Mouse (Mus musculus) mouse trophoblast stem cell (cell line): ENCODE measurements at regions not wholly inside any gene's neighbourhood (a gene's known extent, or its start where the extent isn't known, plus 50 kb on each side); places are given as distances from the start of the nearest gene placed in this dataset.

Source experiments
- in situ Hi-C, 2 experiments: fragments of 300-500 bp; cut with MseI, MboI; formaldehyde crosslinking; loops; 2 replicates in 1 of 2; 3 replicates in 1 of 2; pipeline ENCODE4 v1.15.1; 2025

DNA sequence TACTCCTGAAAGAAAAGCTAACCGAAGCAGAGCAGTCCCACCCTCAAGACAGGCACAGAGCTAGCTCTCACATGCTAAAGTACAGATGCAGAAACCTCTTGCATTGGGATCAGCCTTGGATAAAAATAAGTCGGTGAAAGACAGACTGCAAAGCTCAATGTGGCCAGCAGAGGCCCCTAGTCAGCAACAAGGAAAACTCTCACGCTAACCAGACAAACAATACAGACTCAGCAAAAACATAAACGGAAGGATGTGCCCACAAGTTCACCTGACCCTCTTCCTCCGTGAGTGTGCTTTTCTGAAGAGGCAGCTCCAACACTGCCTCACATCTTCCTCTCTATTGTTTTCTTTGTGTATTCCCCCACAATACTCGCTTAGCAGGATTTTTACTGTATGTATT, 77.8 kb downstream of the Rpia start:
- in situ Hi-C loops = loop anchor here (10.0 to 25.0 kb wide), 2 partner anchors 51 to 252 kb away; no protein-coding TSS in a partner anchor

DNA sequence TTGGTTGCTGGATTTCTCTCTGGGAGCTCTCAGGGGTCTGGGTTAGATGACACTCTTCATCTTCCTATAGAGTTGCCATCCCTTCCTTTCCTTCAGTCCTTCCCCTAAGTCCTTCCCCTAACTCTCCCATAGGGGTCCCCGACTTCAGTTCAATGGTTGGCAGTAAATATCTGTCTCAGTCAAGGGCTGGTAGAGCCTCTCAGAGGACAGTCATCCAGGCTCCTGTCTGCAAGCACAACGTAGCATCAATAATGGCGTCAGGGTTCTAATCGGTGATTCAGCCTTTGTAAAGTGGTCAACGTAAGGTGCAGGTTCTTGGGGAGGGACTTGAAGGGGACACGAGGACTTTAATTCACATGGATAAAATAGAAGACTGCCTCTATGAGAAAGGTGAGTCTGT, 78.4 kb downstream of the Rpia start:
- in situ Hi-C loops = loop anchor here (10.0 to 25.0 kb wide), 2 partner anchors 51 to 251 kb away; no protein-coding TSS in a partner anchor

DNA sequence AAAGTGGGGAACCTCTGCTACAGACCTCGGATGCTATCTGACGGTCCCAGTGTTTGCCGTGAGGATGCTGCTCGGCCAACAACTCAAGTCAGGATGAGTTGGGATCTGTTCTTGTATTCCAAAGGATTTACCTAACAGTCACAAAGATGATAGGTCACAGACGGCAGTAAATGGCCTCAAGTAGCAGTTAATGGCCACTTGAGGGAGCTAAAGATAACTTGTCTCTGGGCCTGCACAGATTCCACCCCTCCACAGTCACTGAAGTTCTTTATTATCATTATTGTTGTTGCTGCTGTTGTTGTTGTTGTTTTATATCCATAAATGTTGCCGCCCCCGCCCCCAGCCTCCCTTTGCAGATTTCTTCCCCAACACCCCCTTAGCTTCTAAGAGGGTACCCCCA, 78.9 kb downstream of the Rpia start:
- in situ Hi-C loops = loop anchor here (10.0 to 25.0 kb wide), 2 partner anchors 52 to 251 kb away; no protein-coding TSS in a partner anchor

DNA sequence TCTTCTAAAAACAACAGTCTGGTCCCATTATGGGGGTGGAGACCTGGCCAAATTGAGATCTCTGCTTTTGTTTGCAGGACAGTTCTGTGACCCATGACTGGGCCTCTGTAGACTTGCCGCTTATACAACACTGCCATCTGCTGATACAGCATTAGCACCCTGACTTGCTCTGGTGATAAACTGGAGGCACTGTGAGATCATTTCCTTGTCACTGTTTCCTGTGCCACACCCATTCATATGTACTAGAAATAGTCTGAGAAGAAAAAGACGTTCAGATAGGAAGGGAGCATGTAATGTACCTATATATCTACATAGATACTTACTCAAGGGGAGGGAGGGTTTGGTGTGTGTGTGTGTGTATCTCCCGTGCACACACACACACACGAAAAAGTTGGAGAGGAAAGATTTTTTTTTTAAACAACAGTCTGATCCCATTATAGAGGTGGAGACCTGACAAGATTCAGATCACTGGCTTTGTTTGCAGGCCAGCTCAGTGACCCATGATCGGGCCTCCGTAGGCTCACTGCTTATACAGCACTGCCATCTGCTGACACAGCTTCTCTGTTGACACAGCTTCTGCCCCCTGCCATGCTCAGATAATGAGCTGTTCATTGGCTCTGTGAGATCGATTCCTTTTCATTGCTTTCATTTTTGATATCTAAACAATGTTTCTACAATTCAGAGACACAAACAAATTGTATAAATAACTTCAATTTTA, 82.5 kb downstream of the Rpia start:
- in situ Hi-C loops = loop anchor here (10.0 to 25.0 kb wide), 2 partner anchors 55 to 247 kb away; no protein-coding TSS in a partner anchor

GRCm38 (mm10) chr6:70695596-70695995, 96.4 kb downstream of the Rpia start:
- in situ Hi-C loops = no loop called here
